Mouse (Mus musculus) frontal cortex, postnatal 14 days (tissue): Measurements from ENCODE around the gene Lsm7.

Source experiments
- DNase-seq, 2 experiments: peaks; one replicate each; pipeline ENCODE4 v3.0.0; 2022; ENCODE audit warnings: low spot score in 2 of 2

The Lsm7 gene

DNA sequence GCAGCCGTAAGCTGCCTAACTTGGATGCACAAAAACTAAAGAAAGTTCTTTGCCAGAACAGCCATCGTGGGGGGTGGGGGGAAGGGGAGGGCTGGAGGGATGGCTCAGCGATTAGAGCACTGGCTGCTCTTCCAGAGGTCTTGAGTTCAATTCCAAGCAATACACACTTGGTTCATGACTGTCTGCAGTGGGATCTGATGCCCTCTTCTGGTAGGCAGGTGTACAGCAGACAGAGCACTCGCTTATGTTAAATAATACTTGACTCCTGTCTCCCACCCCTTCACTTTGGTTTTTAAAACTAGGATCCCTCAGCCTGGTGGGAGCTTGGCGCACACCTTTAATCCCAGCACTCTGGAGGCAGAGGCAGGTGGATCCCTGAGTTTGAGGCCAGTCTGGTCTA, 21.0 kb upstream of the Lsm7 start:
- peak in 1 of 2 experiments; percentile 64 for DNase-seq

DNA sequence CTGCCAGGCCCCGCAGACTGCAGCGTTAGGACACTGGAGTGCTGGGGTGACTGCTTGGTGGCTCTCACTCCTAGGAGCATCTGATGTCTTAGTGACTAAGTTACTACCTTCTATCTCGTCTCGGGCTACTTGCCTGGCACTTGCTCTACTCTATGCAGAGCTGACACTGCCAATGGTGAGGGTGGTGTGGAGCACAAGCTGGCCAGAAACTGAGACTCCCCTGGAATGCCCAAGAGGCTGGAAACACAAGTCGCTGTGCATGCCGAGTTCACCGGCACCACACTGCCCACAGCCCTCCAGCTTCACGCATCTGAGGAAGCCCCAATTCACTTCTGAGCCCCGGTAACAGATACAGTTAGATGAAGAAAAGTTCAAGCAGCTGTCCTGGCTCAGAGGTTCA, 19.0 kb upstream of the Lsm7 start:
- no peak for DNase-seq

DNA sequence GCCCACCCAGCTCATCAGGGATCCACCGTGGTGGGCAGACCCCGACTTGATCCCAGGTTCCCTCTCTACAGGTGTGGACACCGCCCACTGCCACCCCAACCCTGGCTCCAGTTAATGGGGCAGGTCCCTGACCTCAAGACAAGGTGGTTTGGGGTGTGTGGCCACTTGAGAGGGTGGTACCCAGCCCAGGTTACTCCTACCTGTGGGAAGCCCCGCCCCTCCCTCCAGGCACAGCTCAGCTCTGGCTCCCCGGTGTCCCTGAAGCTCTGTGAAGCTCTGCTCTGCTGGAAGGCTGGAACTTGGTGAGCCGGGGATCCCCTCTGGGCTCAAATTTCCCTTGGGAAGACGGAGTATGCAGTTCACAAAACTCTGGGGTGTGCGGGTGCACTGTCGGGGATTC, 16.6 kb upstream of the Lsm7 start, which contains the start of gene Tmprss9:
TSS of gene Tmprss9 (plus strand) at position 268 of the 400 bp plus-strand sequence.
- DNase-seq, result no peak

DNA sequence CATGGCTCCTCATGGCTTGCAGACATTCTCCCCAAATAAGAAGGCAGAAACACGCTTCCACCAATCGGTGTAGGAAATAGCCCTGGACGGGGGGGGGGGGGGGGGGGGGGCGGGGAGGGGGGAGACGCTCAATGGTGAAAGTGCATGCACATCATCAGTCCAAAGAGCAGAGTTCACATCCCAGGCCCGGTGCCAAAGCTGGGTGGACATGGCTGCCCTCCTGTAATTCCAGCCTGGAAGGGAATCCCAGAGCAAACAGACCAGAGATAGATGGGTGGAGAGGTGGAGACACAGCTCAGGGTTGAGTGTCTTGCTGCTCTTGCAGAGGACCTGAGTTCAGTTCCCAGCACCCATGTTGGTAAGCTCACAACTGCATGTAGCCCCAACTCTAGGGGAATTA, 16.0 kb upstream of the Lsm7 start:
- no peak for DNase-seq

DNA sequence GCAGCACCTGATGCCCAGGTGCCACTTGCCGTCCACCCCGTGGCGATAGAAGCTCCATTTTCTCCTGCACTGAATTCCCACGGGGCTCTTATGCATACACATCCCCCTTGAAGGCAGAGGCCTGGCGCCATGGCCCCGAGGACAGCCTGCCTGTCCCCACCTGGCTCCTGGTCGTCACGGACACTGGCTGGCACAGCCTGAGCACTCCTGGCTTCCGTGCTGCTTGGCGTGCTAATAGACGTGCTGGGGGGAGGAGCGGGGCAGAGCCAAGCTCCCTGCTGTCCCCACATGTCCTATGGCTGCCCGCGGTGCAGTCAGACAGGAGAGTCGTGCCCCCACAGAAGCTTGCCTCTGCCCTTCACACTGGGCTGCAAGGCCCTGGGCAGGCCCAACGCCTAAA, 9.4 kb upstream of the Lsm7 start:
- DNase-seq, result no peak

DNA sequence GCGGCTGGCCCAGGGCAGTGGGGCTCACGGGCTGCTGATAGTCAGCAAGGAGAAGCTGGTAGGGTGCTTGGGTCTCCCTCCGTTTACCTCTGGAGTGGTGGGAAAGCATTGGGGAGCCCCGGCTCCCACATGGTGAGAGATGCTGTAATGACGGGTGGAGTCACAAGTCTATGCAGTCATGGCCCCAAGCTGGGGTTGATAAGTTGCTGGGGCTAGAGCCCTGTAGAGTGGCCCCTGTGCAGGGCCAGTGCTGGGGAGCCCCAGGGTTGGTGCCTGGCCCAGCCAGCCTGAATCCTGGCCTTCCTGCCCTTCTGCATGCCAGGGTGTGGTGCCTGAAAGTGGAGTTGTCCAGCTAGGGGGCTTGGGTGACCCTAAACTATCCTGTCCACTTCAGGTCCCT, 7.3 kb upstream of the Lsm7 start:
- DNase-seq, result no peak

DNA sequence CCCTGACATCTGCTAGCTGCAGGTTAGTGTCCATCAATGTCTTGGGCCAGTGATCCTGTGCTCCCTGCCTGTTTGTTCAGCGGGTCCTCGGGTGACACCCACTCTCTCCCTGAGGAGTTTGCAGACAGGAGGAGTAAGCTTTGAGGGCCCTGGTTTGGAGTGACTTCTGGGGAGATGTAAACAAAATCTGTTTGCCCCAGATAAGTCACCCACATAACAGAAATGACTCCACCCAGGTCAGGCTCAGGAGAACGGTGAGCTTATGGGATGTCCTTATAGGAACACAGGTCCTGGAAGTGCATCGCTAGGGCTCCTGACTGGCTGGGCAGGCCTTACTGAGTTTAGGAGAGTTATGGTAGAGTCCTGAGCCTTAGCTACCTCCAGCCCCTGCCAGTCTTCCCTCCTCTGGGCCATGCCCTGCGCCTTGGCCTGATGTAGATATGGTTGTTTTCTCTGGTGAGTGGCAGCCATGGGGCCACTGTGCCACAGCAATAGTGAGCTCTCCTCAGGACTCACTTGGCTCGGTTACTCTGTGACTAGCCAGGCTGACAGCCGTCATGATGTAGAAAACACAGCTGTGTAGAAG, 3.4 kb upstream of the Lsm7 start:
- no peak for DNase-seq

DNA sequence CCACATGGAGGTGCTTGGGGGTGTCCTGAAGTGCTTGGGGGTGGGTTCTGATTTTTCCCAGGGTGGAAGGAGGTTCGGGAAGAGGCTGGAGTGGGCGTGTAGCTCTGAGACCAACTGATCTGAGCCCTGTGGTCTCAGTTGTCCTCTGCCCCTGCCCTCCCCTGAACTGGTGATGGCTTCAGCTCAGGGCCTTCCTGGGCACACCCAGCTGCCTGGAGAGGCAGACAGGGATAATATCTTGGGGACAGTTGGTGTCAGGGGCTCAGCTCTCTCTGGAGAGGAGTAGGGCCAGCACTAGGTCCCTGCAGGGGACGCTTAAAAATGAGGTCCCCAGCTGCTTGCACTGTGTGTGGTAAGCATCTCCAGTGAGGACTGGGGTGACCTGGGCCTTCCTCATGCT, 2.8 kb upstream of the Lsm7 start:
- DNase-seq, result no peak

DNA sequence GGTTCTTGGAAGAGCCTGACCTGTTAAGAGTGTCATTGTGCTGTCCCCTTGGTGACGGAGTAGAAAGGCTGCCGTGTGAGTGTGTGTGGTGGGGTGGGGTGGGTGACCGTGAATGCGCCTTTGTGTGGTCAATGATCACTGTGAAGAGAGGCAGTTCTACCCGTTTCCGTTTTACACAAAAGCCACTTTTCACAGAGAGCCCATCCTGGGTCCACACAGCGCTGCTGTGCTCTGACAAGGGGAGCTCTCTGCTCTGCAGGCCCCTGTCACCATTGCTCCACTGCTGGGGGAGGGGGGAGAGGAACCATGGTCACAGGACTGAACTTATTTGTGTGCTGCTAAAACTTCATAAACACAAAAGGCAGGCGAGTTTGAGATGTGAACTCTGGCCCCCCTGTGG, 2.4 kb upstream of the Lsm7 start:
- DNase-seq, result no peak

DNA sequence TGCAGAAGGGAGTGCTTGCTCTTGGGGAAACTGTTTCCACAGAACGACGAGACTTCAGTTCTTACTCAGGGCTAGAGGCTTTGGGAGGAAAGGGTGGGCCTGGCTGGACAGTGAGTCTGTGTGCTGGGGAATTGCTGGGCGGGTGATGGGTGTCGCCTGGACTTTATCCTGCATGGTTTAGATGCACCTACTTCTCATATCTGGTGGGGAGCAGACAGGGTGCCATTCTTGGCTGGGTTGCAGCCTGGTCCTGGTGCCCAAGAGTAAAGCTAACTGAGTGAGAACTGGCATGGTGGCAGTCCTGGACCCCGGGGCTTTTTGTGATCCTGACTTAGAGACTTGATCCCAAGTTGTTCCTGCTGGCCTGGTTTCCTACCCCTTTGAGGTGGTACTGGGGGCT, 1.9 kb upstream of the Lsm7 start:
- no peak for DNase-seq

DNA sequence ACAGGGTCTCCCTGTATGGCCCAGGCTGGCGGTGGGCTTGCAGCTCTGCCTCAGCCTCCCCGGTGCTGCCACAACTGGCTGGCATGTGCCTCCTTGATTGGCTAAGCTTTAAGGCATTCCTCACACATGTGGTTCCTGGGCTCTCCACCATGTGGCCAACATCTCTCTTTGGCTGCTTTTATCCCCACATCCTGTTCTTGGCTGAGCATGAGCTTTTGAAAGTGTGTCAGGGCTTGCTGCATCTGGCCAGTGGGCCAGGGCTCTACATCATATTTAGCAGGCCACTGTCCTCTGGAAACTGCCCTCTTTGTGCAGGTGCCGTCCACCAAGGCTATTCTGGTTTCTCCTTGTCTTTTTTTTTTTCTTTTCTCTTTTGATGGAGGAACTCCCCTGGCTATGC, 1.3 kb upstream of the Lsm7 start:
- DNase-seq, result no peak

DNA sequence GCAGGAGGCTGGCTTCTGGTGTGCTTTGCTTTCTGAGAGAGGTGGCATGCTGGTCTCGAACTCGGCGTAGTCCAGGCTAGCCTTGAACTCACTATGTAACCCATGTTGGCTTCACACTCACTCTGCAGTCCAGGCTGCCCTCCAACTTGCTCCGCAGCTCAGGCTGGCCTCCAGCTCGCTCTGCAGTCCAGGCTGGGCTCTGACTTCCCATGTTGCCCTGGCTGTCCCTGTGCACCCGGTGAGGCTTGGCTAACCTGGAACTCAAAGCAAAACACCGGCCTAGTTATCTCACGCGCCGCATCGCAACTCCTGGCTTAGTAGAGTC, 702 bp upstream of the Lsm7 start:
- DNase-seq, result no peak

DNA sequence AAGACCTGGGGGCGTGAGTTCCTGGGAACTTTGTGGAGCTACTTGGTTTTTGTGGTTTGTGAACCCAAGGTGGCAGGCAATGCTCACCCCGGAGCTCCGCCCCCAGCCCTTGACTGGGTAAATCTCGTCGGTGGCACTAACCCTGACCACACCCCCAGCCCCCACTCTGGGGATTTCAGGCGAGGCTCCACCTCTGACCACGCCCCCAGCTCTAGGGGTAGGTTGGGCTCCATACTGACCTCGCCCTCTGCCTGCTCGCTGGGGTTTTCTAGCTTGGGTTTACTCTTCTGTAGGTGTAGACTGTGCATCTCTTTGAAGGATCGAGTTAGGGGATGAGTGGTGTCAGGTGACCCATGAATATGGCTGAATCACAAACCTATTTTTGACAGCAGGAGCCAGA, 6.4 kb downstream of the Lsm7 start:
- no peak for DNase-seq

DNA sequence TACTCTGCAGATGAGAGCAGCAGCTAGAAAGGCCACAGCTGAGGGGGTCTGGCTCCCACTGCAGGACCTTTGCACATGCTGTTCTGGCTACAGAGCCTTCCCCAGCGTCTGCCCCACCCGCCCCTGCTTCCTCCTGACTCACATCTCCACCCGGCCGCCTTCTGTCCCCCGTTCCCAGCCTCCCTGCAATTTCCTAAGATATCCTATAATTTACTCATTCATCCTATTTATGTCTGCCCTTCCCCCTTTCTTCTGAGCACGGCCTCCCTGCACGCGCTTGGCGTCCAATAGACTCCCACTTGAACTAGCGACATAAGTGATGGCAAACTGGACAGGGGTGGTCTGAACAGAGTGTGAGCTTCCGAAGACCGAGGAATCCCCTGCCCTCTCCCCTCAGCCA, 9.3 kb downstream of the Lsm7 start:
- DNase-seq, result no peak

DNA sequence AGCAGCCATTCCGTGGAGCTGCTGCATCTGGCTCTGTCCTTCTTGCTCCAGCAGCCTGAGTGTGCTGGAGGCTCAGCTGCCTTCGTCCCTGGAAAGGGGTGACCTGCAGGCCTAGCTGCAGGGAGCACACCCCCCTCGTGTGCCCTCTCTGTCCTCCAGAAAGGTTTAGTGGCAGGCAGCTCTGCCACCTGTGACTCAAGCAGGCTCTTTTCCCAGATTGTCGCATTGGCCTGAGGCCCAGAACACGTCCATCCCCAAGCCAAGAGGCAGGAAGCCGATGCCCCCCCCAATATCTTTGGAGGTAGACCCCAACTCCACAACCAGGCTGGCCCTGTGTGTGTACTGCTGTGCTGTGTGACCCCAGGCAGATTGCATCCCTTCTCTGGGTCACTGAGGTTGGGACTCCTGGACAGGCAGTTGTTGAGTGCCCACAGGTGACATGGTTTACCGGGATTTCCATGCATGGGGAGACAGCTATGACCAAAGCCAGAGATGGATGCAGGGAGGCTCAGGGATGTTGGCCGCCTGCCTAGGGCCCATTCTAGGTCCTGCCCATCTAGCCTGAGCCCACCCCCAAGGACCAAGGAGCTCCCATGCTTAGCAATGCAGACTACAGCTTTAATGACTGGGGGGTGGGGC, 9.8 kb downstream of the Lsm7 start:
- DNase-seq, result no peak

DNA sequence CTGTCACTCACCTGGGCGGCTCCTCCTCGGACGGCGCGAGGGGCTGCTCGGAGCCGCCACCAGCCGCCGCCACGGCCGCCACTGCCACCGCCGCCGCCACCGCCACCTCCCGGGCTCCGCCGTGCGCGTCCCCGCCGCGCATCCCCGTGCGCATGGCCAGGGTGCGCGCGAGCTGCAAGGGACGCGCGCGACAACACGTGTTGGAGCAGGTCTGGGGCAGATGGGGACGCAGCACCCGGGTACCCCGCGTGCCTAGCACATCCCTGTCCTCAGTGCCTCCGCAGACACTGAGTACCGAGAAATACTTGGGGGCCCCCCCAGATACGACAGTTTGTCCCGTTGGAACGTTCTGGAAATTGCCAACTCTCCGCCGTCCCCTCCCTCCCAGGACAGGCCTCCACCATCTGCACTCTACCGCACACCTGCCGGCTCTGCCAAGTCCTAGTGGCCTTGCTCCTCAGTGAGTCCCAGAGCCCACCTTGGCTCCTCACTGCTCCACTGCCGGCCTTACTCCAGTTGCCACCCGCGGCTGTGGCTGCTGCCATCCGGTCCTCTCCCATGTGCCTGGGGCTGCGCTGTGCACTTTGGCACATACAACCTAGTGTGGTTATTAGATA, 11.0 kb downstream of the Lsm7 start, which contains the start of gene Lingo3:
TSS of gene Lingo3 (minus strand) at position 109 of the 617 bp plus-strand sequence.
- DNase-seq, result peak in 1 of 2 experiments; percentile 44

DNA sequence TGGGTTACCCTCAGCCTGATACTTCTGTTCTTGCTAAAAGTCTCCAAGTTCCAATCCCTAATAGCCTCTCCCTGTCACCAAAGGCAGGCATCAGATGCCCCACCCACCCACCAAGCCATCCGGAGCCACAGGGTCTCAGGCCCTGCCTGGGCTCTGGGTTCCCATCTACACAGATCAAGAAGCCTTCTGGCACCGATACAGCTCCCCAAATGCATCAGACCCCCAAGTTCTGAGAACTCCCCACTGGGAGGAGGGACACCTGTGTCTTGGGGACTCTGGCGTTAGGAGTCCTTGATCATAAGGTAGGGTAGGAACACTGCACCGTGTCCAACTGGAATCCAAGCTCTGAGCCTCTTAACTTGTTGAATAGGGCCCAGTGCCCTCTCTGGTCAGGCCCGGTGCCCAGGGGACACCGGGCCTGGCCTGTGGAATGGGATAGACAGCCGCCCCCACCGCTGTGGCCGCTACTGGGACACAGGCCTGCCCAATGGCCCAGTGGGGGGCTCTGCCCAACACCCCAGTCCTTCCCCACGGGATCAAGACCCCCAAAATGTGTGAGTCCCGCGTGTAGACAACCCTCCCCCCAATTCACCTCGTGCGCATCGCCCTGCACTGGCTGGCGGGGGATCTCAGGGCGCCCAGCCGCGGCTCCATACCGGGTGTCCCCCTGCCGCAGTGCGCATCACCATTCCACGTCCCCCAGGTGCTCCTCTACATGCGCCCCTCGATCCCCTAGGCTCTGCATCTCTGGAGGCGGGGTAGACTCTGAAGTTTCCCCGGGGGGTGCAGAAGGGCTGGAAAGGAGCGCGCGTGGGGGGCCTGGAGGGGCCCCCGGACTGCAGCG, 11.7 kb downstream of the Lsm7 start:
- no peak for DNase-seq

DNA sequence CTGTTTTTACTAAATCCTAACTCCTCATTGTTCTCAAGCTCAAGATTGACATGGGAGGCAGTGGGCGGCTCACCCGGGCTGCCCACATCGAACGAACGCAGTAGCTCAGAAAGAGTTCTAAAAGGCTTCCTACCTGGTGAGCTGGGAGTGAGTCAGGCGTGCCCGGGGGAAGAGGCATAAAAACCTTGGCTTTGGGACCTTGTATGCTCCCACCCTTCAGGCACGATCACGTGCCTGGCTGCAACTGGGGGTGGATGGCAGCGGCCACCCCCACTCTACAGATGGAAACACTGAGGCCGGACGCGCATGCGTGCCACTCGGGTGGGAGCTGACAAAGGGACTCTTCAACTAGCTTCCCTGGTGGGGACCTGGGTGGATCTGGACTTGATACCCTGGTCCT, 12.7 kb downstream of the Lsm7 start:
- DNase-seq, result no peak

DNA sequence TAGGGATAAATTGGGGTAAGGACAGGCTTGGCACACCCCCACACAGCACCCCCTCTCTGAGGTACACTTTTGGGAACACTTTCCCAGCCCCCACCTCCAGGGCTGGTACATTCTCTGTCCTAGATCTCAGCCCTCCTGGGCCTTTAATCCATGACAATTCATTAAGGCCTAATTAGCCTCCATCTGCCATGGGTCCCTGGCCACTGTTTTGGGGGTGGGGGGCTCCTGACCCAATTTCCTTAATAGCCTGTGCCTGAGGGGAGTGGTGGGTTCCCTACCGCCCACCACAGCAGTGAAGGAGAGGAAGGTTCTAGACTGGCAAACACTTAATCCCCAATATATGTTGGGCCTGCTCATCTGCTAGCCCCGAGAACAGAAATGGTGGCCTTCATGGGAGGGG, 13.3 kb downstream of the Lsm7 start:
- DNase-seq, result no peak

DNA sequence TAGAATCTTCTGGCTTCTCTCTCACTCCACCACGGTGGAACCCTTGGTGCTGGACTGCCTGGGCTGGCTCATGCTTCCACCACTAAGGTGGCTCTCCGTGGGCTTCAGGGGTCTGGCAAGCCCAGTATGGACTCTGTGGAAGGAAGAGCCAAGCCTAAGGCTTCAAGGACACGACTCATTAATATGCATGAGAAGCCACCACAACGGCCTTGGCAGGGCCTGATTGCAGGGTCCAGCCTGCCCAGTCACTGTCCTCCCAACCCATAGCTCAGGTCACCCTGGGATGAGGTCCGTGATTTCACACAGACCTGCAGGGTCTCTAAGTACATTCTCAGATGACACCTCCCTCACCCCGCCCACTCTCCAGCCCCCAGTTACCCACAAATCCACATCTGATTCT, 15.2 kb downstream of the Lsm7 start:
- DNase-seq, result no peak

DNA sequence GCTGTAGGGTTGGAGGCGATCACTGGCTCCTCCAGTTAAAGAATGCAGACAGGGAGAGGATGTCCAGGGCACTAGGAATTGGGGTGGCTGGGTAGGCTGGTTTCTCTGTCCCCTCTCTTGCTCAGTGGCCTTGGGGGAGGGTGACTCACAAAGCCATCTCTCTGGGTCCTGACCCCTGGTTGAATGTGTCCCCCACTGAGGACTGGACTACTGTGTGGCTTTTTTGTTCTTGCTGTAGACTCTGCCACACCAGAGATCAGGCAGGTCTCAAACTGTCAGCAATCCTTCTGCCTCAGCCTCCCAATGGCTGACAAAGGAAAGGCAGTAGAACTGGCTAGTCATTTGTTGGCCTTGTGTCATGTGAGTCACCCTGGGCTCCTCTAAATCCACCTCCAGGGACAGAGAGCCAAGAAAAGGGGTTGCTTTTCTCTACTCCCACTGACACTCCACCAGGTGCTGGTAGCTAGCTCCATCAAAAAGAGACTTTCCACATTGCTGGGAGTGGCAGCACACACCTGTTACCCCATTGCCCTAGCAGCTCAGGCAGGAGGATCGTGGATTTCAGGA, 16.6 kb downstream of the Lsm7 start:
- DNase-seq, result no peak

DNA sequence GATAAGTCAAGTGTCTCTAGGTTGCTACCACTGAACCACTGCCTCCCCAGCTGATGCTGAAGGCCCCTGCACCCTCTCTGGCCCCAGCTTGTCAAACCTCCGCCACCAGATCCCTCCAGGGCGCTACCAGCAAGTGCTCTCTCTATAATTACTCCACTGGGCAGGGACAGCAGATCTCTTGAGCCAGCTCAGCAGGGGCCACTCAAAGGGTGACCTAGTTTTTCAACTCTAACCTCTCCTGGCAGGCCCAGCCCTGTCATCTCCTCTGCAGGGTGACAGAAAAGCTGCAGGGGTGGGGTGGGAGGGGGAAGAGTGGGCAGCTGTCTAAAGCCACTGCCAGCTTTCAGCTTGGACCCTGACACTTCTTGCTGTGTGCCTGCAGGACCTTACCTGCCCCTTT, 17.2 kb downstream of the Lsm7 start:
- DNase-seq, result no peak
